Mouse (Mus musculus): ENCODE measurements around the gene Aqp3. TPM values are rescaled to one million over a fixed set of nuclear protein-coding genes. Genes with fewer than 3 reads are reported as not detected.
A peak's percentile ranks its signal among the peaks of the same experiment; 100 is the strongest.

The Aqp3 gene
- polyA plus RNA-seq, 1 experiment from 2014 or later: 1.6 TPM

DNA sequence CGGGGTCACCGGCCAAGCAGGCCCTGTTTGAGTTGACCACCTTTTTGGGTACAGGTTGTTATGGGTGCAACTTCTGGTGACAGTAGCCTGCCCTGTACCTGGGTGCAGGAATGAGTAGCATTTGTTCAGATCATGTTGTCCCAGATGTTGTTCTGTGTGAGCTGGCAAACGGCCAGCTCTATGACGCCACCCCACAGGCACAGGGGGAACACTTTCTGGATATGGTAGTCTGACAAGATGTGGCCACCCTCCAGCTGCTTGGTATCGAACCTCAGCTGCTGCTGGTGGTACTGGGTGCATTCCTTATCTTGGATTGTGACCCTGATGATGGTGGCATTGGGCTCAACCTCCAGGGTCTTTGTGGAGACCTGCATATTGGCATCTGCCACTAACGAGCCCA lies 34.5 kb upstream of the Aqp3 start:
- WGBS: 78% methylated on average over 6 of the region's 6 CpGs
- Histone ChIP-seq H3K36me3 (ENCODE audit: control insufficient read depth, insufficient read depth, low read length) (no peaks in the 10 kb centered on the region), H3K4me3 (ENCODE audit: low read depth, low read length) (no peak overlapping the region), H3K27me3 (ENCODE audit: control insufficient read depth, insufficient read depth, low read length) (no peaks in the 10 kb centered on the region), H3K4me2 (no peak overlapping the region), H3K9ac (ENCODE audit: low read length) (no peak overlapping the region), H3K4me1 (ENCODE audit: control insufficient read depth, insufficient read depth, low read length) (0 out of 2 replicates have a peak, but pooled peaks cover 4% of the 10 kb centered on the region), H3K27ac (ENCODE audit: low read depth, low read length) (no peak overlapping the region), H3K9me3 (ENCODE audit: control insufficient read depth, low read length) (no peaks in the 10 kb centered on the region)
- ATAC-seq (ENCODE audit: low FRiP score): no peak
- no peak for DNase-seq (ENCODE audit: low spot score, missing footprints)

DNA sequence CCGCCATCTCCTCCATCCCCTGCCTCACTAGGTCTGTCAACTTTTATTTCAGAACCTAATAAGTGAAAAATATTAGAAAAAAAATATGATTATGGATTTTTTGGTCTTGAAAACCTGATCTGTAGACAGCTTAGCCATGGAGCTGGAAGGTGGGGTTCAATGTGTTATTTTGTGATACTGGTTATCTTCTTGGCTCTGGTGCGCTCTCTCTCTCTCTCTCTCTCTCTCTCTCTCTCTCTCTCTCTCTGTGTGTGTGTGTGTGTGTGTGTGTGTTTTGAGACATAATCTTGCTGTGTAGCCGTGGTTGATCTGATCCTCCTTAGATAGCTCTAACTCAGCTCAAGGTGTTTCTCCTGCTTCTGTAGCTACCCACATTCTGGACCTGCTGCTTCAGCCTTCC lies 31.9 kb upstream of the Aqp3 start:
- no peaks in the 10 kb centered on the region for H3K36me3 ChIP-seq (ENCODE audit: control insufficient read depth, insufficient read depth, low read length)
- no peaks in the 10 kb centered on the region for H3K9me3 ChIP-seq (ENCODE audit: control insufficient read depth, low read length)
- WGBS: 93% methylated on average over 3 of the region's 3 CpGs
- H3K4me2 ChIP-seq: no peak overlapping the region
- no peak overlapping the region for H3K4me3 ChIP-seq (ENCODE audit: low read depth, low read length)
- H3K4me1 ChIP-seq (ENCODE audit: control insufficient read depth, insufficient read depth, low read length): 0 out of 2 replicates have a peak, but pooled peaks cover 4% of the 10 kb centered on the region
- ATAC-seq (ENCODE audit: low FRiP score): no peak
- no peaks in the 10 kb centered on the region for H3K27me3 ChIP-seq (ENCODE audit: control insufficient read depth, insufficient read depth, low read length)
- no peak for DNase-seq (ENCODE audit: low spot score, missing footprints)
- H3K9ac ChIP-seq (ENCODE audit: low read length): no peak overlapping the region
- H3K27ac ChIP-seq (ENCODE audit: low read depth, low read length): no peak overlapping the region

DNA sequence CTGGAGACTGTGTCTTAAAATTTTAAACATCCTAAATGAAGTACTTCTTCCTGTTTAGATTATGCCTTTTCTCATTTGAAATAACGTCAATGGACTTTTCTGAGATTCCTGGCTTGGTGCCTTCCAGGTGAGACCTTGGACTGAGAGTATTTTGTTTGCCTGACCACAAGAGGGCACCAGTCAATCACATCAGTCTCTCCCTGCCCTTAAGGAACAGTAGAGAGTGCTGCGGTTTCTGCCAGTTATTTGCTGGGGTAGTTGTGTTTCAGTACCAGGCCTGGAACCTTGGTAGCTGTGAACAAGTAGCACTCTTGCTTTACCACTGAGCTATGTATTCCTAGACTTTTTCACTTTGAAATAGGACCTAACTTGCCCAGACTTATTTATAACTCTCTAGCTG lies 31.4 kb upstream of the Aqp3 start:
- Histone ChIP-seq H3K27me3 (ENCODE audit: control insufficient read depth, insufficient read depth, low read length) (no peaks in the 10 kb centered on the region), H3K9me3 (ENCODE audit: control insufficient read depth, low read length) (no peaks in the 10 kb centered on the region), H3K4me3 (ENCODE audit: low read depth, low read length) (no peak overlapping the region), H3K4me1 (ENCODE audit: control insufficient read depth, insufficient read depth, low read length) (0 out of 2 replicates have a peak, but pooled peaks cover 2% of the 10 kb centered on the region), H3K36me3 (ENCODE audit: control insufficient read depth, insufficient read depth, low read length) (no peaks in the 10 kb centered on the region), H3K9ac (ENCODE audit: low read length) (no peak overlapping the region), H3K27ac (ENCODE audit: low read depth, low read length) (no peak overlapping the region), H3K4me2 (no peak overlapping the region)
- WGBS: 9% methylated on average over 2 of the region's 2 CpGs
- peak; percentile 86 for DNase-seq (ENCODE audit: low spot score, missing footprints)
- peak; percentile 65; the same call in 1 of the 2 replicates for ATAC-seq (ENCODE audit: low FRiP score)

DNA sequence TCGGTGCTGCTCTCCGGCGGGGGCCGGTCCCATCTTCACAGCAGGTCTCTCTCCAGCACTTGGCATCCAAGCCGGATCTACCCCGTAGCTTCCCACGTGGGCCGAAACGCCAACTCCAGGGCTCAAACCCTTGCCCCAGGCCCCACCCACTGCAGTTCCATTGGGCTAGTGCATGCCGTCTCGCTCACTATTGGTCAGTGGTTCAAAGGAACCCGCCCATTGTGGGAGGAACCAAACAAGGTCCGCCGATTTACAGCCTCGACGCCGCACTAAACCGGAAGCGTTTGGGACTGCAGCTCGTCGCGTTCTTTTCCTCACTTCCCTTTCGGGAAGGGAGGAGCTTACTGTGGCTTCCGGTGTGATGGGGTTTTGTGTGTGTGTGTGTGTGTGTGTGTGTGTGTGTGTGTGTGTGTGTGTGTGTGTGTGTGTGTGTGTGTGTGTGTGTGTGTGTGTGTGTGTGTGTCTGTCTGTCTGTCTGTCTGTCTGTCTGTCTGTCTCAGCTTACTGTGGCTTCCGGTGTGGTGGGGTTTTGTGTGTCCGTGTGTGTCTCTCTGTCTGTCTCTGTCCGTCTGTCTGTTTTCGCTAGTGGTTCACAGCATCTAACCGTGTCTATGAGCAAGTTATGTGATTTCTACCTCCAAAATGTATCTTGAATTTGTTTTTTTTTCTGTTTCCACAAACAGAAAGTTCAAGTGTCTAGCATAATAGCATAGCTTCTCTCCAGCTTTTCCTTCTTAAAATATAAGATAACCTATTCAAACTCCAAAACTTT lies 26.4 kb upstream of the Aqp3 start, which contains the start of gene Nol6:
TSS of gene Nol6 (minus strand) at position 276 of the 772 bp plus-strand sequence.
- Histone ChIP-seq H3K4me3 (ENCODE audit: low read depth, low read length) (peak within 1 kb of the TSS; percentile 64), H3K9ac (ENCODE audit: low read length) (peak within 1 kb of the TSS; percentile 65), H3K36me3 (ENCODE audit: control insufficient read depth, insufficient read depth, low read length) (peaks cover 16% of the 10 kb centered on the region), H3K9me3 (ENCODE audit: control insufficient read depth, low read length) (no peaks in the 10 kb centered on the region), H3K4me1 (ENCODE audit: control insufficient read depth, insufficient read depth, low read length) (peaks cover 6% of the 10 kb centered on the region; the same call in 1 of the 2 replicates), H3K27ac (ENCODE audit: low read depth, low read length) (no peak within 1 kb of the TSS), H3K27me3 (ENCODE audit: control insufficient read depth, insufficient read depth, low read length) (no peaks in the 10 kb centered on the region), H3K4me2 (peak within 1 kb of the TSS; percentile 86)
- WGBS: 2% methylated on average over 29 of the region's 29 CpGs
- ATAC-seq (ENCODE audit: low FRiP score): peak; percentile 100
- DNase-seq (ENCODE audit: low spot score, missing footprints): peak; percentile 99

DNA sequence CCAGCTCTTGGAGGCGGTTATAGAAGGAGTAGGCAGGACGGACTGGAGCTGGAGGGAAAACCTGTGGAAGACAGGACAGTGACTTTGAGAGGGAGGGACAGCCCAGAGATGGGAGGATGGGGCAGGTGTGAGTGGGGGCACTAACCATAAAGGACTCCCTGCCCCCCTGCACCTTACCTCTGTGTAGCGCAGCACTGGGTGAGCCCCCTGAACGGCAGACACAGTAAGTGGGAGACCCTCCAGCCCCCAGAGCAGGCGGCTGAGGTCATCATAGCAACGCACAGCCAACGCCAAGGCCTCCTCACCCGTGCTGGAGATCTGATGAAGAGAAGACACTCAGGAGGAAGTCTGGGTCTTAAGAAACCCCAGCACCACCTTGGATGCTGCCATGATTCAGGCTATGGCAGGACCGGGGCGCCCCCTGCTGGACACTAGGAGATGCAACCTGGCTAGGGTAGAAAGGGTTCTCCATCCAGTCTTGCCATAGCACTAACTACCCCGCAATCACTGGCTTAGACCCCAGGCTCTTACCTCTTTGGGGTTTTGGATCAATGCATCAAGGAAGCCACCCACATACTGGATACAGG lies 20.8 kb upstream of the Aqp3 start:
- peak; percentile 45 for ATAC-seq (ENCODE audit: low FRiP score)
- Histone ChIP-seq H3K36me3 (ENCODE audit: control insufficient read depth, insufficient read depth, low read length) (peaks cover 32% of the 10 kb centered on the region), H3K27me3 (ENCODE audit: control insufficient read depth, insufficient read depth, low read length) (no peaks in the 10 kb centered on the region), H3K4me3 (ENCODE audit: low read depth, low read length) (no peak overlapping the region), H3K27ac (ENCODE audit: low read depth, low read length) (no peak overlapping the region), H3K9me3 (ENCODE audit: control insufficient read depth, low read length) (no peaks in the 10 kb centered on the region), H3K4me2 (no peak overlapping the region), H3K9ac (ENCODE audit: low read length) (no peak overlapping the region), H3K4me1 (ENCODE audit: control insufficient read depth, insufficient read depth, low read length) (peaks cover 6% of the 10 kb centered on the region; the same call in 1 of the 2 replicates)
- DNase-seq (ENCODE audit: low spot score, missing footprints): peak; percentile 92
- WGBS: 78% methylated on average over 11 of the region's 11 CpGs

DNA sequence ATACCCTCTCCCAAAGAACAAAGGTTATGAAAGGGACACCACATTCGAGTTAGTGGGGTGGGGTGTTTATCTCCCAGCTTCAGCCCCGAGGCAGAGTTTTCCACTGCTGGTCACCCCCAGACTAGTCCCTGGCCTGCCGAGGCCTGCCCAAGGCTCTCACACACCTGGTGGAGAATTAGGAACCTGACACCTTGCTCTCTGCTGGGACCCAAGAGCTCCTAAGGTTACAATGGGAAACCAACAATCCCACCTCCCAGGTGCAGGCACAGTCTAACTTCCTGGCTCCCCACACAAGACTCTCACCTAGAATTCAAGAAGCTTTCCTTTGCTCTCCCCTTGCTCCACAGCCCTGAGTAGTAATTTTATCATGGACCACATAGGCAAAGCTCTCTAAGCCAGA lies 18.8 kb upstream of the Aqp3 start:
- Histone ChIP-seq H3K4me2 (no peak overlapping the region), H3K4me1 (ENCODE audit: control insufficient read depth, insufficient read depth, low read length) (no peaks in the 10 kb centered on the region), H3K4me3 (ENCODE audit: low read depth, low read length) (no peak overlapping the region), H3K9ac (ENCODE audit: low read length) (no peak overlapping the region), H3K27ac (ENCODE audit: low read depth, low read length) (no peak overlapping the region), H3K36me3 (ENCODE audit: control insufficient read depth, insufficient read depth, low read length) (peaks cover 28% of the 10 kb centered on the region), H3K27me3 (ENCODE audit: control insufficient read depth, insufficient read depth, low read length) (no peaks in the 10 kb centered on the region), H3K9me3 (ENCODE audit: control insufficient read depth, low read length) (no peaks in the 10 kb centered on the region)
- ATAC-seq (ENCODE audit: low FRiP score): no peak
- 77% methylated on average over 3 of the region's 3 CpGs for WGBS
- peak; percentile 41 for DNase-seq (ENCODE audit: low spot score, missing footprints)

DNA sequence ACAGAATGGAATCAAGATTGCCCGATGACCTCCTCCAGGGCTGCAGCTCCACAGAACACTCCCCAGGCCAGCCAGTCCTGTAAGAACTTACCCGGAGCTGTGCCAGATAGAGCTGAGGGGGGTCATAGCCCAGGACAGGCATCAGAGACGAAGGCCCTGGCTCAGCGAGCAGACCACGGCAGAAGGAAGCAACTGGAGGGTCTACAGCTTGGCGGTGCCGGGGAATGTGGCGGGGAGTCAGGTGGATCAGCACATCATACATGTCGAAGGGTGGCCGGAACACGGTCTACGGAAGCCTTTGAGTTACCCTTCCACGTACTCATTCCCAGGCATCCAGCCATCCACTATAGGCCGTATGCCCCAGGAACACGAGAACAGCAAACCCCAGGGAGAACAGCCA lies 17.8 kb upstream of the Aqp3 start:
- Histone ChIP-seq H3K27ac (ENCODE audit: low read depth, low read length) (no peak overlapping the region), H3K36me3 (ENCODE audit: control insufficient read depth, insufficient read depth, low read length) (peaks cover 27% of the 10 kb centered on the region), H3K4me3 (ENCODE audit: low read depth, low read length) (no peak overlapping the region), H3K4me2 (no peak overlapping the region), H3K9ac (ENCODE audit: low read length) (no peak overlapping the region), H3K4me1 (ENCODE audit: control insufficient read depth, insufficient read depth, low read length) (no peaks in the 10 kb centered on the region), H3K9me3 (ENCODE audit: control insufficient read depth, low read length) (no peaks in the 10 kb centered on the region), H3K27me3 (ENCODE audit: control insufficient read depth, insufficient read depth, low read length) (no peaks in the 10 kb centered on the region)
- DNase-seq (ENCODE audit: low spot score, missing footprints): no peak
- WGBS: 94% methylated on average over 15 of the region's 15 CpGs
- ATAC-seq (ENCODE audit: low FRiP score): no peak

DNA sequence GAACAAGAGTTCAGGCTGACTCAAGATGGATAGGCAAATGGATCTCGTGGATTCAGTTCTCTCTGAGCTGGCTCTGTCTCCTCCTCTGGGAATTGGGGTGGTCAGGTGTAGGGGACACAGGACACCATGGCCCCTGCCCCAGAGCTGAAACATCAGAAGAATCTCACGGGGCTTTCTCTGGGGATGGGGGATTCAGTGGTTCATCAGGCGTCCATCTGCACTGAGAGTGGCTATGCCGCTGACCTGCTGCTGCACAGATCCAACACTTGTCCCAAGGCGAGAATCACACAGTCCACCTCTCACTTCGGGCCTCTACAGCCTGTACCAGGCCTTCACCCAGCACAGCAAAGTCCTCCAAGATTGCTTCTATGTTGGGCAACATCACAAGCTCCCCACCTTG lies 17.1 kb upstream of the Aqp3 start:
- H3K4me1 ChIP-seq (ENCODE audit: control insufficient read depth, insufficient read depth, low read length): no peaks in the 10 kb centered on the region
- no peaks in the 10 kb centered on the region for H3K27me3 ChIP-seq (ENCODE audit: control insufficient read depth, insufficient read depth, low read length)
- ATAC-seq (ENCODE audit: low FRiP score) (no peak), DNase-seq (ENCODE audit: low spot score, missing footprints) (peak; percentile 19)
- 88% methylated on average over 6 of the region's 6 CpGs for WGBS
- no peak overlapping the region for H3K4me2 ChIP-seq
- no peak overlapping the region for H3K4me3 ChIP-seq (ENCODE audit: low read depth, low read length)
- H3K9ac ChIP-seq (ENCODE audit: low read length): no peak overlapping the region
- H3K9me3 ChIP-seq (ENCODE audit: control insufficient read depth, low read length): no peaks in the 10 kb centered on the region
- no peak overlapping the region for H3K27ac ChIP-seq (ENCODE audit: low read depth, low read length)
- peaks cover 22% of the 10 kb centered on the region for H3K36me3 ChIP-seq (ENCODE audit: control insufficient read depth, insufficient read depth, low read length)

DNA sequence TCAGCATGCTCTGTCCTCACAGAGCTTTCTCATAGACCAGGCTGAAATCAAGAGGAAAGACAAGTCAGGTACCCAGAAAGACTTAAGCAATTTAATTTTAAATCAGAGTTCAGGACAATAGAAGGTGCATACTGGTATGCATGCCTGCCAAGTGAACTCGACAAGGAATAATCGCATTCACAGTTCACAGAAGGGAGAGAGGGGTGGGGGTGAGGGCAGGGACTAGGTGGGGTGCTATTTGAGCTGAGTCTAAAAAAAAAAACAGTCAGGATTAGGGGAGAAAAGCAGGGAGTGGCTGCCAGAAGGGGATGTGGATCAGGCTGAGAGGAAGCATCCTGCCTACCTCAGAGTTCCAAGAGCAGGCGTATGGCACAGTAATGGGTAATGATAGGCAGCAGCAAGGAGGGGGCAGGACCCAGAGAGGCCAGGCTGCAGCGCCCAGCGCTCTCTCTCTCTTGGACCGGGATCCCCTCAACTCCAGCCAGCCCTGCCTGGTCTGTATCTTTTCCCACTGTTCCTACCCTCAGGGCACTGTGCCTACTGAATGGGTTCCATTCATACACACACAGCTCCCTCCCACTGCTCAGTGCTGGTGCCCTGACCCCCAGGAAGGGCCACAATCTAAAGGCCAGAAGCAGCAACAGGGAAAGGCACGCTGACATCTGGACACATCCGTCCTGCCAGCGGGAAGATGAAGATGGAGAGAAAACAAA lies 16.5 kb upstream of the Aqp3 start:
- no peak overlapping the region for H3K27ac ChIP-seq (ENCODE audit: low read depth, low read length)
- ATAC-seq (ENCODE audit: low FRiP score): no peak
- H3K27me3 ChIP-seq (ENCODE audit: control insufficient read depth, insufficient read depth, low read length): no peaks in the 10 kb centered on the region
- DNase-seq (ENCODE audit: low spot score, missing footprints): peak; percentile 4
- peaks cover 16% of the 10 kb centered on the region for H3K36me3 ChIP-seq (ENCODE audit: control insufficient read depth, insufficient read depth, low read length)
- no peak overlapping the region for H3K9ac ChIP-seq (ENCODE audit: low read length)
- H3K4me3 ChIP-seq (ENCODE audit: low read depth, low read length): no peak overlapping the region
- no peak overlapping the region for H3K4me2 ChIP-seq
- no peaks in the 10 kb centered on the region for H3K9me3 ChIP-seq (ENCODE audit: control insufficient read depth, low read length)
- 92% methylated on average over 9 of the region's 9 CpGs for WGBS
- H3K4me1 ChIP-seq (ENCODE audit: control insufficient read depth, insufficient read depth, low read length): no peaks in the 10 kb centered on the region
